Mouse (Mus musculus): Measurements from ENCODE around the gene Amigo1. TPM values are rescaled to one million over a fixed set of nuclear protein-coding genes. Genes with fewer than 3 reads are reported as not detected.
A peak's percentile ranks its signal among the peaks of the same experiment; 100 is the strongest.
"Not testable (repeated sequence)": the region's sequence is repeated elsewhere in the genome, so short reads cannot be mapped to it uniquely, and the experiment has no call there.

Gene Amigo1
- total RNA-seq, 2 experiments from 2014 or later, result 20.0 to 22.3 TPM

DNA sequence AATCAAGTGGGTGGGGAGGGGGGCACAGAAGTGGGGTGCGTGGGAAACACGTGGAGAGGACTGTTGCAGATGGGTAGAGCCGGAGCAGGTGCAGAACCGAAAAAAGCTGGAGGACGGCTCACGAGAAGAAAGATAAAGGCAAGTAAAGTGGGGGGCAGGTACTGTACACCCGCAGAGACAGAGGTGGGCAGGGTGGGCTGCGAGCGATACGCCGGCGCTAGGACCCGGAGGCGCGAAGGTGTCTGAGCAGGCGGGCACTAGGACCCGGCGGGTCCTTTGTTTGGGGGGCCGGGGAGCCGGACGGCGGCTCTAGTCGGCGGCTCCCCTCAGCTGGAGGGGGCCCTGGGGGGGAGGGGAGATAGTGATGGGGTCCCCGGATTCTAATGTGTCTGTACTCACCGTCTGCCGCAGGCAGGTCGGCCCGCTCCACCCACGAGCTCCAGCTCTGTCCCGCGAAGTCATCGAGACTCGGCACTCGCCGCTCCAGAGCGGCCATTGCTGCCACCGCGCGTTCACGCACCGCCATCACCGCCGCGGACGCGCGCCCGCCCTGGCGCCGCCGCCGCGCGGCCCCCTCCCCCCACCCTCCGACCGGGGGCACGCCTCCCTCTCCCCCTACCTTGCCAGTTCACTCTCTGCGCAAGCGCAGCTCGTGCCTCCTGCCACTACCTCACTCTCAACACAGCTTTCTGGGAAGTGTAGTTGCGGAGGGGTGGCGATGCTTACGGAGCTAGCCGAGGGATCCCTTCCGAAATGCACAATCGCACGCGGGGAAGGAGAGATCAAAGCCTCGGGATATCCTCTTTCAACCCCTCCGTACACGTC lies 24.0 kb downstream of the Amigo1 start:
- DNase-seq, result peak; percentile 94 to 96

DNA sequence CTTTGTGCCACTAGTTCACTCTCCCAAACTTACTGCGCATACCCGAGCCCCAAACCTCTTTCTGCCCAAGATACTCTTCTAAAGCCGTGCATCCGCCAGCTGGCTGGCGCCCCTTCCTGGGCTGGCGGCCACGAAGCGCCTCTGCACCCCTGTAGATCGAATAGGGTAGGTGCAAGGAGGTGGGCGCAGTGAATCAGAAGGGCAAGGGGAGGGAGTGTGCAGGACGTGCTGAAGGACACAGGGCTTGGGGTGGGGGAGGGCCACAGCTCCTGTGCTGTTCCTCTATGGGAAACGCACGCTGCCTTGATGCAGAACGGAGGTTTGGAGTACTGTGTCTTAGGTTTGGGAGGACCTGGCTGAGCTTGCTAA lies 24.6 kb downstream of the Amigo1 start, which contains the start of gene Atxn7l2:
Atxn7l2 (minus strand) TSS at position 164 of the 369 bp plus-strand sequence.
- DNase-seq, result peak; percentile 65 to 74

DNA sequence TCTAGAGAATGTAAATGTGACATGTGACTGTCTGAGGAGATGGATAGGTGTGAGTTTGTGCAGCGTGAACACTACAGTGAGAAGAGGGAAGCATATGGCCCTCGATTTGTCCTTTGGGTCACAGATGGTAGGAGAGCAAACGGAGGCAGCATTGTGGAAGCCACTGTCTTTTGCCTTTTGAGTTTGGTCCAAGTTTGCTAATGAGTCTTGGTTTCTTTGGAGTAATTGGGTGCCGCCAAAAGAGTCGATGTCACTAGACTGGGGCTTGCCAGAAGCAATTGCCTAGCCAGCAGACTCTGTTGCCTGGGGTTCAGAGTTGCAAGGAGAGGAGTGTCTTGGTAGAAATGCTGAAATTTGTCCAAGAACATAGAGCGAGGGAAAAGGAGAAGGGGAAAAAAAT lies 25.7 kb downstream of the Amigo1 start:
- no peak for DNase-seq

DNA sequence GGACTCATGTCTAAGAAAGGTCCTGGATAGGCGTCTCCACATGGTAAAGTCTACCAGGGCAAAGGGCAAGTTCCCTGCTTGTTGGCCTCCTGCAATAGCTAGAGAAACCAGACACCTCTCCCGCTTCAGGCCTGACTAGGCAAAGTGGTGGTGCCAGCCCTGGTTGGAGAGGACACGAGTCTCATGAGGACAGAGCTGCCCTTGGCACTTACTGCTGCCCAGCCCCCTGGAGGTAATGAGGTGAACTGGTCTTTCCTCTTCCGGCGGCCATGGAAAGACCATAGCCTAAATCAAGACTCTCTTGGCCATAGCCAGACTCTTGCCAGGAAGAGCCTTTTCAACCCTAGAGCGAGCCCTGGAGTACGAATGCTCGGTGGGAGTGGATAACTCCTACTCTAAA lies 26.3 kb downstream of the Amigo1 start:
- DNase-seq, result no peak

DNA sequence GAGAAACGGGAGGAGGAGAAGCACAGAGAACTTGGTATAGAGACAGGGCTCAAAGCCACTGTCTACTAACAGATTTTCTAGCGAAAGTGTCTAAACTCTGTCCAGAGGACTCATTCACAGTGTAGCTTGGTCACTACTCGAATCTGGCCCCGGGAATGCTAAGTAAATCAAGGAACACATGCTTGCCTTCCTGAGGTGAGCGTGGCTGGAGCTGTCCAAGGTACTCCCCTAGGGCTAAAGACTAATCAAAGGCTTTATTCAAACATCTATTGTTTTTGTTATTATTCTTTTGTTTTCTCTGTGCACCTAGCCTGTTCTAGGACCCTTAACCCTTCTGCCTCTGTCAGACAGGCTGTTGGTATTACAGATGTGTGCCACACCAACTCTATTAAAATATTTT lies 28.6 kb downstream of the Amigo1 start:
- peak; percentile 49 to 67 for DNase-seq

DNA sequence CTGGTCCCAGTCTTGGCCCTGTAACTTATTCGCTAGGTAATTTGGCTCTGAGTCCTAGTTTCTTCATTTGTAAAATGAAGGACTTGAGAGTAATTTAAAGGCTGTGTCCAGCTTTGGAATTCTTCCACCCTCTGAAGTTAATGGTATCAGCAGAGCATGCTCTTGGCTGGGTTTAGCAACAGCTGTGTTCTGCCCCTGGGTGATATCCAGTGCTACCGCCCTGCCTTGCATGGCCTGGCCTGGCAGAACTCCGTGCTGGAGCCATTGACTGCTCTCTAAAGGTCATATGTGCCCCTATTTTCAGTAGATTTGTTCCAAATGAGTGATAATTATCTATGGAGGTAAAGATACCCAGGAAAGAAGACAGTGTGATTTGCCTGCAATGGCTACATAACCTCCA lies 34.5 kb downstream of the Amigo1 start:
- no peak for DNase-seq

DNA sequence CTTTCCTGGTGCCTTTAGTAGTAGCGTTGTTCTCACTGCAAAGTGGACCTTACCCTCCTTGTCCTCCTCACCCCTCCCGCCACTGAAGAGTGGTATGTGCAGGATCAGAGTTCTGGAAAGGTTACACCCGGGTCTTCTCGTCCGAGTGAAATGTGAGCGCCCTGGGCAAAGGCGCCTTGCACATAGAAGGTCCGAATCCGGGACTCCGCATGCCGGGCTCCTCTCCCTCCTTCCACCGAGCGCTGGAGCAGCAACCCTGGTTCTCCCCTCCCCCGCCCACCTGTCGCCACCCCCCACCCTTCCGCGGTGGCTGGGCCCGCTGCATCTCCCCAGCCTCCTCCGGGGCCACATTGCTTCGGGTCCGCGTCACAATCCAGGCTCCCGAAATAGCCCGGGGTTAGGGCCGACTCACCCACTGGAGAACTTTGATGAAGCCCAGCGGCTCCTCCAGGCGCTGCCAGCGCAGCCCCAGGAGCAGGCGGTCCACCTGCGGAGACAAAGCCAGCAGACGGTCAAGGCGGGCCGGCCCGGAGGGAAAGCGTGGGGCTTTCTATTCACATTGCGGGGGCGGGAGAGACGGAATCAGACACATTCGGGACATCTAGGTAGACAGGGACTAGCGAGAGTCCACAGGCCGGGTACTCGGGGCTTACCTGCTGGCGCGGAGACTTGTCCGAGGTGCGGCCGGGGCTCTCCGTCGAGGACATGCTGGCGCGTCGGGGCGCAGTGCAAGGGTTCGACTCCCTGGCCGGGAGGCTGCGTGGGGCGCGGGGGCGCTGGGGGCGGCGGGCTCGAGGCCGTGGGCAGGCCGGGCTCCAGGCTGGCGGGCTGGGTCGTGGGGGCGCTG lies 39.8 kb downstream of the Amigo1 start:
- DNase-seq, result peak; percentile 21 to 32

DNA sequence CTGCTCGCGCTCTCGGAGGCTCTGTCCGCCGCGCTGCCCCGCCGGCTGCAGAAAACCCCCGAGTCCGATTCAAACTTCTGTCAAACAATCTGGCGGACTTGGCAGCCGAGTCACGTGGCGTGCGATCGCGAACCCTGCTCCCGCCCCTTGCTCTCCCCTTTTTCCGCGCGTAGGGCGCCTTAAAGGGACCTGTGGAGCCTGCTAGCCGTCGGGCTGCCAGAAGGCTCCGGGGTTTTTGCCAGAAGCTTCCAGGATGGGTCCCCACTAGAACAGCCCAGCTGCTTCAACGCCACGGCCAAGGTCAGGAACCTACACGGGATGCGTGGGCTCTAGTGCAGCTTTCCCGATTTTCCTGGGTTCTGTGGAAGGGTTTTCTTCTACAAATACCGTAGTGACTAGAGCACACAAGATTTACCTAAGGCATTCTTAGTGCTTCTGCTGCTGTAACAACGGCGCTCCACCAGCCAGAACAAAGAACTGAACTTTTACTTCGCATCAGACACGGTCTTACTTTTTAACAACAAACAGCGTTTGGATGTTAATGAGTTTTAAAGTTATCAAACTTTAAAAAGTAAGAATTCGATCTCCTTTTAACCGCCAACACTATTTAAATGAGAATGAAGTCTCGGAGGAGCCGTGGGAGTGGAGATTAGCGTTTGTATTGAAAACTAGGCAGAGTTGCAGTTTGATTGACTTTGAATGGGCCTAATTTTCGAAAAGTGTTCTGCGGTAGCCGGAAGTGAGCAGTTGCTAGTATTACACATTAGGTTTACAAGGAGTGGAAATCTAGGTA lies 40.6 kb downstream of the Amigo1 start, which contains the start of gene Sypl2:
Sypl2 (minus strand) TSS at position 91 of the 793 bp plus-strand sequence.
- peak; percentile 70 to 72 for DNase-seq

DNA sequence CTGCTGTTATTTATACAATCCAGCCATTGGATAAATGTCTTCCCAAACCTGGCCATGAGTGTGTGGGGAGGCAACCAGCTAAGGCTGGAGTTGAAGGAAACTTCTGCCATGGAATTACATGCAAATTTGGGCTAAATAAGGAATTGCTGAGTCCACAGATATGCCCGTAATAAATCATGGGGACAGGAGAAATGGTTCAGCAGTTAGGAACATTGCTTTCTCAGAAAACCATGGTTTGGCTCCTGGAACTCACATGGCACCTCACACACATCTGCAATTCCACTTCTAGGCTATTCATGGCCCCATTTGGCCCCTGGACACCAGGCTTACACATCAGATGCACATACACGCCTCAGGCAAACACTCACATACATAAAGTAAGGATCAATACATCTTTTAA lies 41.4 kb downstream of the Amigo1 start:
- no peak for DNase-seq

DNA sequence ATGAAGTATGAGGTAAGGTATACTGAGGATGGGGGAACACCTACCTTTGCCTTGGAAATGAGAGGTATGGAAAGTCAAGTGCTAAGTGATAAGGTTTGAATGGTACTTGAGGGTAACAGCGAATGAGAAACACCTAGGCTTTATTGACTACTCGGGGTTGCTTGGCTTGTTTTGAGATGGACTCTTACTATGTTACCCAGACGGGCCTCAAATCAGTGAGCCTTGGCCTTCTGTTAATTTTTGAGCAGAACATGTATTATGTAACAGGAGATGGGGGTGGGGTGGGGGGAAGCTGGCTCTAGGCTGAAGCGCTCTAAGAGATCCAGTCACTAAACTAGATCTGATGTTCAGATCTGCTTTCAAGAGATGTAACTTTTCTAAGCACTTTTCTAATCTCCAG lies 45.5 kb downstream of the Amigo1 start:
- DNase-seq, result no peak

DNA sequence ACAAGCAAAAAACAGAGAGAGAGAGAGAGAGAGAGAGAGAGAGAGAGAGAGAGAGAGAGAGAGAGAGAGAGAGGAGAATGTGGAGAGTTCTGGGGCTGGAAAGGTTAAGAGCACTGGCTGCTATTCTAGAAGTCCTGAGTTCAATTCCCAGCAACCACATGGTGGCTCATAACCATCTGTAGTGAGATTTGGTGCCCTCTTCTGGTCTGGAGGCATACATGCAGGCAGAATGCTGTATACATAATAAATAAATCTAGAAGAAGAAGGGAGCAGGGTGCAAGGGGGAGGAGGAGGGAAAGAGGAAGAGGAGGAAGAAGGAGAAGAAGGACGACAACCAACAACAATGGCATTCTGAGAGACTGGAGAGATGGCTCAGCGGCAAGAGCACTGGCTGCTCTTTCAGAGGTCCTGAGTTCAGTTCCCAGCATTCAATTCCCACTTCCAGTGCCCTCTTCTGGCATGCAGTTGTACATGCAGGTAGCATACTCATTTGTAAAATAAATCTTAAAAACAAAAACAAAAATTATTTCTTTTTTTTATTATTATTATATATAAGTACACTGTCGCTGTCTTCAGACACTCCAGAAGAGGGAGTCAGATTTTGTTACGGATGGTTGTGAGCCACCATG lies 51.5 kb downstream of the Amigo1 start:
- DNase-seq, result not testable (repeated sequence)

DNA sequence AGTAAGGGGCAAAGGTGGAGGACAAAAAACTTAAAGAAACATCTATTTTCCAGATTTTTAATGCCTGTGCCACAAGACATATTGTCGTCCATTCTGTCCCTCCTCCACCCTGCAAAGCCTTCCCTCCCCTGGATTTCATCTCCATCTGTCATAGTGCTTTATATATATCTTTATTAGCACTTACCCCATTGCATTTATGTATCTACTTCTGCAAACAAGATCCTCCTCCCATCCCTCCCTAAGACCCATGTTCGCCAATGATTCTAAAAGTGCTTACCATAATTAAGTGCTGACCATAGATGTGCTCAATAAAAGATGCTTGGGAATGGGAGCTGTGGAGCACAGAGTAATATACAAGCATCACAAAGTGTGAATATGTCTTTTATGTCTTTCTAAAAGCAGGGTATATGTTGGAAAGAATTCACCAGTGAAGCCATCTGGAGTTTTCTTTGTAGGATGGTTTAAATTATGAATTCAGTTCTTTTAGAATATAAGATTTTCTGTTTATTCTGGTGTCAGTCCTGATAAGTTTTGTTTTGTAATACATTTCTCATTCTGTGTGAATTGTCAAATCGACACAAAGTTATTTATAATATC lies 55.2 kb downstream of the Amigo1 start:
- DNase-seq, result no peak

Other genes starting within 250 kb of the Amigo1 start
- gene Gstm6, start 242.6 kb upstream of the Amigo1 start, total RNA-seq (2021), result 1 to 10 TPM; 4.3 to 6.0 TPM
- not detected for gene Gstm3, start 217.1 kb upstream of the Amigo1 start, total RNA-seq (2021)
- 100 to 1,000 TPM; 143 to 261 TPM for gene Gstm2, start 199.9 kb upstream of the Amigo1 start, total RNA-seq (2021)
- gene Gstm1, start 168.4 kb upstream of the Amigo1 start, total RNA-seq (2021), result 100 to 1,000 TPM; 325 to 425 TPM
- 10 to 100 TPM; 12.0 to 19.0 TPM for gene Gstm4, start 141.4 kb upstream of the Amigo1 start, total RNA-seq (2021)
- 100 to 1,000 TPM; 133 to 143 TPM for gene Ampd2, start 99.7 kb upstream of the Amigo1 start, total RNA-seq (2021)
- 10 to 100 TPM; 11.5 to 14.7 TPM for gene Gnat2, start 93.5 kb upstream of the Amigo1 start, total RNA-seq (2021)
- gene Gnai3, start 40.2 kb upstream of the Amigo1 start, total RNA-seq (2021), result 100 to 1,000 TPM; 159 to 181 TPM
- gene Gpr61, start 31.5 kb upstream of the Amigo1 start, total RNA-seq (2021), result under 1 TPM; 0.13 to 0.16 TPM
- gene Cyb561d1, start 14.9 kb downstream of the Amigo1 start, total RNA-seq (2021), result 1 to 10 TPM; 6.5 to 7.7 TPM
- 1 to 10 TPM; 7.6 to 9.7 TPM for gene Atxn7l2, start 24.6 kb downstream of the Amigo1 start, total RNA-seq (2021)
- gene Sypl2, start 40.3 kb downstream of the Amigo1 start, total RNA-seq (2021), result under 1 TPM; 0.13 to 0.46 TPM
- gene Psma5, start 70.6 kb downstream of the Amigo1 start, total RNA-seq (2021), result 10 to 100 TPM; 96.6 to 97.5 TPM
- 10 to 100 TPM; 40.7 to 50.8 TPM for gene Sort1, start 97.7 kb downstream of the Amigo1 start, total RNA-seq (2021)
- gene Mybphl, start 178.6 kb downstream of the Amigo1 start, total RNA-seq (2021), result not detected
- 1 to 10 TPM; 1.0 to 1.6 TPM for gene Psrc1, start 197.5 kb downstream of the Amigo1 start, total RNA-seq (2021)
- 1 to 10 TPM; 5.6 to 8.1 TPM for gene Celsr2, start 229.2 kb downstream of the Amigo1 start, total RNA-seq (2021)